Mouse (Mus musculus): ENCODE measurements around the gene Btn2a2. TPM values are rescaled to one million over a fixed set of nuclear protein-coding genes. Genes with fewer than 3 reads are reported as not detected.

Gene Btn2a2
- polyA plus RNA-seq (2012; rRNA removed) = not detected in 2 replicates

GRCm38 (mm10) chr13:23488400-23489322, at the start of gene Btn2a2:
TSS of gene Btn2a2 (minus strand) at chr13:23488857.

GRCm38 (mm10) chr13:23535137-23536075, 46.7 kb upstream of the Btn2a2 start, which contains the start of gene Hist1h3g:
TSS of gene Hist1h3g (plus strand) at chr13:23535422.

GRCm38 (mm10) chr13:23533560-23534367, 45.1 kb upstream of the Btn2a2 start, which contains the start of gene Hist1h2af:
TSS of gene Hist1h2af (plus strand) at chr13:23533906.

GRCm38 (mm10) chr13:23530901-23531875, 42.5 kb upstream of the Btn2a2 start, which contains the start of gene Hist1h4h:
TSS of gene Hist1h4h (plus strand) at chr13:23531050.

GRCm38 (mm10) chr13:23465600-23466109, 23.0 kb downstream of the Btn2a2 start, which contains the start of gene Btn1a1:
TSS of gene Btn1a1 (minus strand) at chr13:23465901.

Other genes starting within 250 kb of the Btn2a2 start
- not detected in 2 replicates for gene Vmn1r223, start 241.7 kb downstream of the Btn2a2 start, polyA plus RNA-seq (2012; rRNA removed)
- gene Zfp322a, start 119.6 kb downstream of the Btn2a2 start, polyA plus RNA-seq (2012; rRNA removed) = 0.86 and 1.1 TPM in 2 replicates
- gene Abt1, start 65.0 kb downstream of the Btn2a2 start, polyA plus RNA-seq (2012; rRNA removed) = 2.5 and 3.4 TPM in 2 replicates
- 0.05 TPM in 1 of 2 replicates, not detected in the other for gene Btn1a1, start 23.0 kb downstream of the Btn2a2 start, polyA plus RNA-seq (2012; rRNA removed)
- gene Hist1h4h, start 42.2 kb upstream of the Btn2a2 start, polyA plus RNA-seq (2012; rRNA removed) = 61.1 and 64.4 TPM in 2 replicates
- gene Hist1h2af, start 45.0 kb upstream of the Btn2a2 start, polyA plus RNA-seq (2012; rRNA removed) = 294 and 1,013 TPM in 2 replicates
- gene Hist1h3g, start 46.6 kb upstream of the Btn2a2 start, polyA plus RNA-seq (2012; rRNA removed) = 48.3 and 64.0 TPM in 2 replicates
- 5.4 and 6.9 TPM in 2 replicates for gene Hist1h2bh, start 54.5 kb upstream of the Btn2a2 start, polyA plus RNA-seq (2012; rRNA removed)
- 11.5 and 15.6 TPM in 2 replicates for gene Hist1h3f, start 55.2 kb upstream of the Btn2a2 start, polyA plus RNA-seq (2012; rRNA removed)
- 11.2 and 13.2 TPM in 2 replicates for gene Hist1h4f, start 62.8 kb upstream of the Btn2a2 start, polyA plus RNA-seq (2012; rRNA removed)
- gene Hist1h1d, start 64.4 kb upstream of the Btn2a2 start, polyA plus RNA-seq (2012; rRNA removed) = 0.21 and 0.27 TPM in 2 replicates
- 47.5 and 78.7 TPM in 2 replicates for gene Hist1h3e, start 73.5 kb upstream of the Btn2a2 start, polyA plus RNA-seq (2012; rRNA removed)
- 24.2 and 35.8 TPM in 2 replicates for gene Hist1h2ae, start 82.4 kb upstream of the Btn2a2 start, polyA plus RNA-seq (2012; rRNA removed)
- 52.2 and 87.2 TPM in 2 replicates for gene Hist1h2bg, start 82.5 kb upstream of the Btn2a2 start, polyA plus RNA-seq (2012; rRNA removed)
- gene Hist1h2bf, start 85.3 kb upstream of the Btn2a2 start, polyA plus RNA-seq (2012; rRNA removed) = 15.9 and 25.7 TPM in 2 replicates
- gene Hist1h2ad, start 85.5 kb upstream of the Btn2a2 start, polyA plus RNA-seq (2012; rRNA removed) = 17.3 and 24.2 TPM in 2 replicates
- 18.4 and 28.3 TPM in 2 replicates for gene Hist1h3d, start 86.9 kb upstream of the Btn2a2 start, polyA plus RNA-seq (2012; rRNA removed)
- 10.1 and 14.2 TPM in 2 replicates for gene Hist1h4d, start 92.7 kb upstream of the Btn2a2 start, polyA plus RNA-seq (2012; rRNA removed)
- 2.6 and 3.4 TPM in 2 replicates for gene Hist1h2be, start 132.3 kb upstream of the Btn2a2 start, polyA plus RNA-seq (2012; rRNA removed)
- 2.3 and 2.7 TPM in 2 replicates for gene Hist1h1e, start 133.7 kb upstream of the Btn2a2 start, polyA plus RNA-seq (2012; rRNA removed)
- 2.6 and 3.1 TPM in 2 replicates for gene Hist1h2ac, start 195.1 kb upstream of the Btn2a2 start, polyA plus RNA-seq (2012; rRNA removed)
- gene Hist1h2bc, start 195.3 kb upstream of the Btn2a2 start, polyA plus RNA-seq (2012; rRNA removed) = 251 and 289 TPM in 2 replicates
- not detected in 2 replicates for gene Hist1h1t, start 207.0 kb upstream of the Btn2a2 start, polyA plus RNA-seq (2012; rRNA removed)
- gene Hist1h4c, start 209.6 kb upstream of the Btn2a2 start, polyA plus RNA-seq (2012; rRNA removed) = 9.0 and 13.0 TPM in 2 replicates
- 11.5 and 18.9 TPM in 2 replicates for gene Hfe, start 222.0 kb upstream of the Btn2a2 start, polyA plus RNA-seq (2012; rRNA removed)
- gene Hist1h1c, start 250.0 kb upstream of the Btn2a2 start, polyA plus RNA-seq (2012; rRNA removed) = 35.1 and 42.3 TPM in 2 replicates